Comparison of ENCODE assay signal across 10 mouse cellular contexts in the genomic region with DNA sequence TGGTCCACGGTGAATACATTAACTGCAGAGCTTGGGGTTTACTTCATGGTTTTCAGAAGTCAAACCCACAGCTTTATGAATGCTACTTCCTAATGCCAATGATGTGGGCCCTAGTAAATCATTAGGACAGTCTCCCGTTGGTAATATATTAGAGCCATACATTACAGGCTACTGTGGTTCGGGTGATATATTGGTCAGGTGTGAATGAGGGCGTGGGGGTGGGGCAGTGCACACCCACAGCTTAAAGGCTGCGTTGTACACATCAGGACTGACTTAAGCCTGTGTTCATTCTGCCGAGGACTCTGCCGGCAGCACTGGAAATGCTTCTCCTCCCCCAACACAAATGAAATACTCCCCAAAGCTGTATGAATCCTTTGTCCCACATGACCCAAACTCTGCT.
"Had no signal": no experiment of that assay in that cellular context is flagged by ENCODE, and none has a peak within 500 bp of the region (broad histone marks: within the 10 kb centered on the region; RNA-seq: fewer than 3 reads in every experiment).

No protein-coding gene starts in this region.

- DNase-seq: kidney, adult 18-20 months; kidney, postnatal 10 days; layer of hippocampus, adult 9-11 months; layer of hippocampus, postnatal 36 days; lung, adult 18-20 months; right cerebral cortex, postnatal 14 days; thymus, postnatal 4 days had no signal

- ATAC-seq: intestine, embryonic 15.5 days; midbrain, embryonic 13.5 days had no signal

- H3K4me2 ChIP-seq: intestine, embryonic 15.5 days; midbrain, embryonic 13.5 days had no signal

- H3K36me3 ChIP-seq: intestine, embryonic 15.5 days; midbrain, embryonic 13.5 days had no signal

- H3K27me3 ChIP-seq: intestine, embryonic 15.5 days; midbrain, embryonic 13.5 days had no signal

- H3K4me1 ChIP-seq: intestine, embryonic 15.5 days; midbrain, embryonic 13.5 days had no signal

- H3K27ac ChIP-seq: intestine, embryonic 15.5 days; liver, embryonic 14.5 days; midbrain, embryonic 13.5 days had no signal

- H3K9me3 ChIP-seq: intestine, embryonic 15.5 days; midbrain, embryonic 13.5 days had no signal

- H3K4me3 ChIP-seq: intestine, embryonic 15.5 days; midbrain, embryonic 13.5 days had no signal

- H3K9ac ChIP-seq: intestine, embryonic 15.5 days; liver, embryonic 14.5 days; midbrain, embryonic 13.5 days had no signal
